Mouse (Mus musculus) testis, adult 2 months (tissue): ENCODE data around the gene Foxk1.

ENCODE experiments used
- CTCF ChIP-seq: fragments of 200-500 bp; IDR thresholded peaks from 2 replicates; pipeline ENCODE4 v1.5.1; 2012; ENCODE audit warnings: low read depth, mild to moderate bottlenecking, inconsistent platforms, low read length, moderate library complexity; ENCODE audit not compliant: control insufficient read depth, insufficient read depth, insufficient replicate concordance
- POLR2A ChIP-seq: fragments of 200-500 bp; IDR thresholded peaks from 2 replicates; pipeline ENCODE4 v1.6.1; 2012; ENCODE audit warnings: low read depth, mild to moderate bottlenecking, inconsistent platforms, low read length, moderate library complexity; ENCODE audit not compliant: control insufficient read depth

GRCm38 (mm10) chr5:142416070-142416775 is 14.9 kb downstream of the Foxk1 start:
- TF ChIP-seq POLR2A: no peak
- no peak for TF ChIP-seq CTCF
